Mouse (Mus musculus): ENCODE results near the gene Rhobtb1. TPM values are rescaled to one million over a fixed set of nuclear protein-coding genes. Genes with fewer than 3 reads are reported as not detected.

Rhobtb1 gene
- polyA plus RNA-seq, 1 experiment from 2014 or later: 9.0 TPM

DNA sequence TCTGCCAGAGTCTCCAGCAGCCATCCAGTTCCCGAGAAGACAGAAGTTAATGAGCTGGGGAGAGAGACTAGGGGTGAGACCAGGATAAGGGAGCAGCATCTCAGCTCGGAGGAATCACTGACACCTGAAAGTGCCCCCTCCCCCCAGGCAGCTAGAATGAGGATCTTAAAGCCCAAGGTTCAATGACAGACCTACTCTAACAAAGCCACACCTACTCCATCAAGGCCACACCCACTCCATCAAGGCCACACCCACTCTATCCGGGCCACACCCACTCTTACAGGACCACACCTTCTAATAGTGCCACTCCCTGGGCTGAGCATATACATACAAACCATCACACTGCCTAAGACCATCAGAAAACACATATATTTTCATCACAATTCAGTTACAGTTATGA lies 86.0 kb downstream of the Rhobtb1 start:
- Histone ChIP-seq H3K36me3 (peaks cover 2% of the 10 kb centered on the region; the same call in 1 of the 2 replicates), H3K4me1 (no peaks in the 10 kb centered on the region), H3K27ac (no peak overlapping the region), H3K9ac (no peak overlapping the region), H3K4me2 (no peak overlapping the region), H3K9me3 (replicated peaks) (peaks cover 5% of the 10 kb centered on the region; the same call in 1 of the 2 replicates), H3K27me3 (replicated peaks) (no peaks in the 10 kb centered on the region), H3K4me3 (no peak overlapping the region)
- WGBS (ENCODE audit: insufficient replicate concordance): 64% methylated on average over 3 of the region's 3 CpGs
- ATAC-seq: peak; percentile 47; the same call in 1 of the 2 replicates

- H3K9me3 ChIP-seq (replicated peaks): peaks cover 5% of the 10 kb centered on the region; the same call in 1 of the 2 replicates
- 73% methylated on average over 9 of the region's 9 CpGs for WGBS (ENCODE audit: insufficient replicate concordance)
These were observed 86.5 kb downstream of the Rhobtb1 start for GRCm38 (mm10) chr10:69237781-69238180.

DNA sequence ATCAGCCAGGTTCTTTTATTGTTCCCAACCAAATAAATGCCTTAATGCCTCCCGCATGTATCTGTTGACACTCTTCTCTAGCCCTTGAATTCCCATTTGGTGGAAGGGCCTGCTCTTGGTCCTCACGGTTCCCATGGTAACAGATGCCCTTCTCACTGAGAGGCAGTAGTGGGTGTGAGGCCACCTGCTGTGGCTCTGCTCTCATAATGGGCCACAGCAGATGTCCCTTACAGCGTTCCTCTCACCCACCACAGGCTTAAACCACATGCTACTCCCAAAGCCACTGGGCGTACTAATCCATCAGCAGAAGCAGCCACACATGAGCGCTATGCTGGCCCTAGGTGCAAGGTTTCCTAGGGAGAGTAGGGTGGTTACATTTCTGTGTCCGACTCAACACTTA lies 87.1 kb downstream of the Rhobtb1 start:
- H3K9me3 ChIP-seq (replicated peaks): peaks cover 5% of the 10 kb centered on the region; the same call in 1 of the 2 replicates
- 59% methylated on average over 6 of the region's 6 CpGs for WGBS (ENCODE audit: insufficient replicate concordance)

More at GRCm38 (mm10) chr10:69237781-69238180, 86.5 kb downstream of the Rhobtb1 start:
- Histone ChIP-seq H3K27me3 (replicated peaks) (no peaks in the 10 kb centered on the region), H3K27ac (no peak overlapping the region), H3K4me2 (no peak overlapping the region), H3K9ac (no peak overlapping the region), H3K4me1 (no peaks in the 10 kb centered on the region), H3K4me3 (no peak overlapping the region), H3K36me3 (peaks cover 2% of the 10 kb centered on the region; the same call in 1 of the 2 replicates)
- no peak for ATAC-seq

DNA sequence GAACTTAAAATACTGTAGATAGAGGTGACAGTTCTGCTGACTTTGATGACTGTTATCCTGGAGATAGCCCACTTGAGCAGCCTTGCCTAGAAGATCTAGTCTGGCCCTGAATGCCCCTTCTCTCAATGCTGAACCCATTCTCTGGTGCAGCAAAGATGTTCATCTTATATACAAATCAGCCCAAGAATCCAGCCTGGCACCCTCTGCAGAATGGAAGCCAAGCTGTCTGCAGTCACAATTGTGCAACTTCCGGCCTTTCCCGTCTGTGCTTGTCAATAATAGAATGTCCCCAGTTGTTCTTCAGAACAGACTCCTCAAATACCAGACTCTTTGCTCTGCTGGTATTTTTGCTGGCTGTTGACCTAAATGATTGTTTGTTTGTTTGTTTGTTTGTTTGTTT lies 89.3 kb downstream of the Rhobtb1 start:
- Histone ChIP-seq H3K27ac (no peak overlapping the region), H3K4me1 (no peaks in the 10 kb centered on the region), H3K9ac (no peak overlapping the region), H3K36me3 (peaks cover 2% of the 10 kb centered on the region; the same call in 1 of the 2 replicates), H3K4me3 (no peak overlapping the region), H3K27me3 (replicated peaks) (no peaks in the 10 kb centered on the region), H3K4me2 (no peak overlapping the region), H3K9me3 (replicated peaks) (peaks cover 5% of the 10 kb centered on the region; the same call in 1 of the 2 replicates)
- 70% methylated on average over 2 of the region's 2 CpGs for WGBS (ENCODE audit: insufficient replicate concordance)
- no peak for ATAC-seq

More for the DNA sequence above, 87.1 kb downstream of the Rhobtb1 start:
- H3K4me2 ChIP-seq: no peak overlapping the region
- no peak overlapping the region for H3K9ac ChIP-seq
- no peak for ATAC-seq
- no peak overlapping the region for H3K4me3 ChIP-seq
- H3K36me3 ChIP-seq: peaks cover 2% of the 10 kb centered on the region; the same call in 1 of the 2 replicates
- no peak overlapping the region for H3K27ac ChIP-seq
- H3K4me1 ChIP-seq: no peaks in the 10 kb centered on the region
- no peaks in the 10 kb centered on the region for H3K27me3 ChIP-seq (replicated peaks)

- H3K9me3 ChIP-seq (replicated peaks): no peaks in the 10 kb centered on the region
- H3K27ac ChIP-seq: no peak overlapping the region
- H3K27me3 ChIP-seq (replicated peaks): no peaks in the 10 kb centered on the region
- no peak overlapping the region for H3K4me2 ChIP-seq
- no peak overlapping the region for H3K9ac ChIP-seq
- WGBS (ENCODE audit: insufficient replicate concordance): 62% methylated on average over 4 of the region's 4 CpGs
- peaks cover 15% of the 10 kb centered on the region for H3K36me3 ChIP-seq
- H3K4me3 ChIP-seq: no peak overlapping the region
- H3K4me1 ChIP-seq: no peaks in the 10 kb centered on the region
- ATAC-seq: no peak
These were observed 93.9 kb downstream of the Rhobtb1 start for GRCm38 (mm10) chr10:69245151-69245550.

DNA sequence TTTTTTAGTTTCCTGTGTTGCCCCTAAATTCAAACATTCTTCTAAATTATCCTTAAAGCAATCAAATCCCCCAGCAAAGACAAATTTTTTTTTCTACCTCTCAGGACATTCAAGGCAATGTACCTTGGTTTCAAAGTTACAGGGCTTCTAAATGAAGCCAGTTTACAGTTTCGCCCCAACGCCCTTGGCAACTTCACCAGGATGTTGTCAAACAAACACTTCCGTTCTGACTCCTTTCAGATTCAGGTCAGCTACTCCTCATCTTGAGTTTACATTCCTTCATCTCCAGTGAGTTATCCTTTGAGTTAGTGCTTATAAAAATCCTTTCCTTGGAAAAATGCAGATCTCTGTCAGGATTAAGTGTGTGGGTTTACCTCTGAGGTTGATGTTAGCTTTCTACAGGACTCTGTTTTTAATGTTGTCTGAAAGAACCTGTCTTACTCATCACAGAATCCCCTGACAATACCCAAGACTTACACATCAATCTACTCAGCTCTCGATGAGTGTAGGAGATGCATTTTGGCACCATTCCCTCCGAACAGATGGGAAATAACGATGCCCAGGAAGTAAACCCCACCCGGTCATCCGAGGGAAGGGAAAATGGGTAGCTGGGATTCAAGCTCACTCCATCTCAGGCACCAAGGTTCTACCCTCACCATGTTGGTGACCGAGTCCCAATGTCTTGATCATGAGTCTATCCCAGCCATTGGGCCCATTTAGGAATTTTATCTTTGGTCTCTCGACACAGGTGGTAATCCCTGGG lies 94.9 kb downstream of the Rhobtb1 start:
- H3K4me3 ChIP-seq: no peak overlapping the region
- ATAC-seq: no peak
- H3K9ac ChIP-seq: no peak overlapping the region
- H3K36me3 ChIP-seq: peaks cover 15% of the 10 kb centered on the region
- WGBS (ENCODE audit: insufficient replicate concordance): 73% methylated on average over 10 of the region's 10 CpGs
- H3K27me3 ChIP-seq (replicated peaks): no peaks in the 10 kb centered on the region
- no peak overlapping the region for H3K4me2 ChIP-seq
- H3K9me3 ChIP-seq (replicated peaks): no peaks in the 10 kb centered on the region
- H3K27ac ChIP-seq: no peak overlapping the region
- no peaks in the 10 kb centered on the region for H3K4me1 ChIP-seq

- Histone ChIP-seq H3K4me2 (no peak overlapping the region), H3K4me3 (no peak overlapping the region), H3K36me3 (peaks cover 17% of the 10 kb centered on the region), H3K4me1 (no peaks in the 10 kb centered on the region), H3K27ac (no peak overlapping the region), H3K9me3 (replicated peaks) (no peaks in the 10 kb centered on the region), H3K27me3 (replicated peaks) (no peaks in the 10 kb centered on the region), H3K9ac (no peak overlapping the region)
- WGBS (ENCODE audit: insufficient replicate concordance): 17% methylated on average over 3 of the region's 3 CpGs
- no peak for ATAC-seq
These were observed 95.5 kb downstream of the Rhobtb1 start for GRCm38 (mm10) chr10:69246762-69247161.

- WGBS (ENCODE audit: insufficient replicate concordance): 73% methylated on average over 7 of the region's 7 CpGs
- peaks cover 17% of the 10 kb centered on the region for H3K36me3 ChIP-seq
- no peak overlapping the region for H3K9ac ChIP-seq
- H3K4me3 ChIP-seq: no peak overlapping the region
- no peaks in the 10 kb centered on the region for H3K27me3 ChIP-seq (replicated peaks)
- H3K9me3 ChIP-seq (replicated peaks): no peaks in the 10 kb centered on the region
- ATAC-seq: no peak
- H3K4me1 ChIP-seq: peaks cover 5% of the 10 kb centered on the region
- no peak overlapping the region for H3K4me2 ChIP-seq
- no peak overlapping the region for H3K27ac ChIP-seq
These were observed 96.2 kb downstream of the Rhobtb1 start for GRCm38 (mm10) chr10:69247311-69248033.

- WGBS (ENCODE audit: insufficient replicate concordance): 80% methylated on average over 29 of the region's 29 CpGs
- ATAC-seq: no peak
- peaks cover 9% of the 10 kb centered on the region for H3K4me1 ChIP-seq
These were observed 97.3 kb downstream of the Rhobtb1 start for GRCm38 (mm10) chr10:69248261-69249160.

DNA sequence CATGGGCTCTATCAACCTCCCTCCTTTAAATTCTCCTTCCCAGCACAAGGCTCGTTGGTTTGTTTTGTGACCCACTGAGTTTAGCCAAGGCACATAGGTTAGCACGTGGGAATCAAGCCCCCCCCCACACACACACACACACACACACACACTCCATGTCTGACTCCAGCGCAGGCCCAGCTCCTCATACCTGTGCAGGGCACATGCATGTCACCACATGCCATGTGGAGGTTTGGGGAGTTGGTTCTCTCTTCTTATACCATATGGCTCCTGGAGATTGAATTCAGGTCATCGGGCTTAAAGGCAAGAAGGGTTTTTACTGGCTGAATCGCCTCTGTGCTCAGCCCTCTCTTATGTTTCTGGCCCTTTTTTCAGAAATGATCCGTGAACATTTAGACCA lies 100.0 kb downstream of the Rhobtb1 start:
- Histone ChIP-seq H3K4me1 (peaks cover 34% of the 10 kb centered on the region), H3K4me2 (no peak overlapping the region), H3K36me3 (peaks cover 17% of the 10 kb centered on the region), H3K4me3 (no peak overlapping the region), H3K27me3 (replicated peaks) (no peaks in the 10 kb centered on the region), H3K27ac (no peak overlapping the region), H3K9me3 (replicated peaks) (no peaks in the 10 kb centered on the region), H3K9ac (no peak overlapping the region)
- 70% methylated on average over 6 of the region's 6 CpGs for WGBS (ENCODE audit: insufficient replicate concordance)
- no peak for ATAC-seq

More at GRCm38 (mm10) chr10:69248261-69249160, 97.3 kb downstream of the Rhobtb1 start:
- H3K9me3 ChIP-seq (replicated peaks): no peaks in the 10 kb centered on the region
- H3K27me3 ChIP-seq (replicated peaks): no peaks in the 10 kb centered on the region
- H3K36me3 ChIP-seq: peaks cover 17% of the 10 kb centered on the region
- H3K4me3 ChIP-seq: no peak overlapping the region
- H3K4me2 ChIP-seq: no peak overlapping the region
- H3K27ac ChIP-seq: no peak overlapping the region
- H3K9ac ChIP-seq: no peak overlapping the region

Measured in liver, embryonic 12.5 days (tissue).